Mouse (Mus musculus) adrenal gland, adult 8-10 months (tissue): Measurements from ENCODE around the gene Amz2. TPM values are rescaled to one million over a fixed set of nuclear protein-coding genes. Genes with fewer than 3 reads are reported as not detected.
"Not testable (repeated sequence)": the region's sequence is repeated elsewhere in the genome, so short reads cannot be mapped to it uniquely, and the experiment has no call there.

Source experiments
- DNase-seq: peaks from one replicate; pipeline ENCODE4 v3.0.0; 2022
- total RNA-seq, 4 experiments: library from RNA; stranded (reverse); gene quantifications; 2 replicates each; pipeline ENCODE4 v1.2.4; 2022

Gene Amz2
- total RNA-seq, 4 experiments from 2014 or later = 42.2 to 58.0 (median 49.0) TPM

DNA sequence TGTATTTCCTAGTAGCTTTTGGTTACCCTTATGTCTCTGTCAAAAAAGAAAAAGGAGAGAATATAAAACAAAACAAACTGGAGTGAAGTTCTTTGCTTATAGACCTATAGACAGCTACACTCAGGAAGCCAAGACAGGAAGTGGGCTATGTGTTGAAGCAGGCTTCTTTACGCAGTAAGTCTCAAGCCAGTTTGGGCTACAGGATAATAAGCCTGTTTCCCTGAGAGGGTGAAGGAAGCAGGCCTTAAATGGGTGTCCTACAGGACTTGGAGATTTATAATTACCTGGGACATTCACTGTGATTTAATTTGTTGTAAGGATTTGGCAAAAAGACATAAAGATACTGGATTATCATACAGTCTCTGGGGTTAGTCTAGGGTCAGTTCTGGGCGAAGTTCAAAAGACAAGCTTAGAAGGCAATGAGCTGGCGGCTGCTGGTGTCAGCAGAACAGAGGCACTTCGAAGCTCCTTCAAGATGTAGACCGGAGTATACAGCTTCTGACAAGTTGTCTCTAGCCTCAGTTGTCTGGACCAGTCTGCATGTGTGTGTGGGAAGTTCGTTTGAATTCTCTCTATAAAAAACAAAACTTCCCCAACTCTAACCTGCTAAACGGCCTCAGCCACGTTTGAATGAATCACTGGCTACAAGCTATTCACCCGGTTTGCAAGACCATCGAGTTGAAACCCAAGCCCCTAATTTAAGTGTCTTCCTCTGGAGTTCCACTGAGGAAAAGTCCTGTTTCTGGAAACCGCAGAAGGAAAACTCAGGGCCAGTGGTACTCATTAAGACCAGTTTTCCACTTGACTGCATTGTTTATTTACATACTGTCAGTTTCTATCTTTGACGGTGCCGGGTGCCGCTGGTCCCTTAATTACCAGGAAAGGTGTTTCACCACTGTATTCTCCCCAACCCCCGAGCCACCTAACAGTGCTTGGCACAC lies 45.4 kb downstream of the Amz2 start:
- no peak for DNase-seq

DNA sequence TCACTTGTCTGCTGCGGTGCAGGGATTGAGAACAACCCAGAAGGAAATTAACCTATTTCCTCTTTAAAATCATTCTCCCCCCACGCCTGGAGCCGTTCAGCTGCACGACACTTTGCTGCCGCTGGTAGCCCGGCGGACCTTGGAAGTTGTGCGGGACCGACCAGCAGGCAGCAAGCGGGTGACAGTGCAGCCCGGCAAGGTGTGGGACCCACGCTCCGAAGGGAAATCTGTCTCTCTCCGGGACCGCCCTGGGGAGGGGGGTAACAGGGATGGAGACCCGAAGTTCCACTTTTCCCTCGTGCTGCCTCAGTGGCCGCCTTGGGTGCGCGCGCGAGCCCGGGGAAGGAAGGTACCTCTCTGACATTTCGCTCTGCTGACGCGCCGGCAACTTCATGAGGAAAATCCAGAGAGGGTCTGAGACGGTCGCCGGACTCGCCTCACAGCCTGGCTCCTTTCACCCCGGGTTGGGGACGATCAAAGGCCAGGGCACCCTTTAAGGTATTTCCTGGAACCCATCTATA lies 46.5 kb downstream of the Amz2 start:
- no peak for DNase-seq

DNA sequence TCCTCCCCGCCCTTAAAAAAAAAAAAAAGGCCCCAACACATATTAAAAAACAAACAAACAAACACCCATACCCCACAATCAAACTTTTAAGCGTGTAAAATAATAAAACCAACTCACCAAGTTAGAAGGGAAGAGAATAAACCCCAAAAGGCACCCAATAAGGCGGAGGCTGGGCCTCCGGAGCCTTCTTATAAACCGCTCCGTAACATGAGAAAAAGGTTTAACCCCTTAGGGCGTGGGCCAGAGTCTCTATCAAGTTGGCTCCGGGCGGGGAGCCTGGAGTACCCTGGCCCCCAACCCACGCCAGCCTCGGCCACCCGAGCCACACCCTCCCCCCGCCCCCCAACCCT lies 47.0 kb downstream of the Amz2 start:
- DNase-seq = no peak

DNA sequence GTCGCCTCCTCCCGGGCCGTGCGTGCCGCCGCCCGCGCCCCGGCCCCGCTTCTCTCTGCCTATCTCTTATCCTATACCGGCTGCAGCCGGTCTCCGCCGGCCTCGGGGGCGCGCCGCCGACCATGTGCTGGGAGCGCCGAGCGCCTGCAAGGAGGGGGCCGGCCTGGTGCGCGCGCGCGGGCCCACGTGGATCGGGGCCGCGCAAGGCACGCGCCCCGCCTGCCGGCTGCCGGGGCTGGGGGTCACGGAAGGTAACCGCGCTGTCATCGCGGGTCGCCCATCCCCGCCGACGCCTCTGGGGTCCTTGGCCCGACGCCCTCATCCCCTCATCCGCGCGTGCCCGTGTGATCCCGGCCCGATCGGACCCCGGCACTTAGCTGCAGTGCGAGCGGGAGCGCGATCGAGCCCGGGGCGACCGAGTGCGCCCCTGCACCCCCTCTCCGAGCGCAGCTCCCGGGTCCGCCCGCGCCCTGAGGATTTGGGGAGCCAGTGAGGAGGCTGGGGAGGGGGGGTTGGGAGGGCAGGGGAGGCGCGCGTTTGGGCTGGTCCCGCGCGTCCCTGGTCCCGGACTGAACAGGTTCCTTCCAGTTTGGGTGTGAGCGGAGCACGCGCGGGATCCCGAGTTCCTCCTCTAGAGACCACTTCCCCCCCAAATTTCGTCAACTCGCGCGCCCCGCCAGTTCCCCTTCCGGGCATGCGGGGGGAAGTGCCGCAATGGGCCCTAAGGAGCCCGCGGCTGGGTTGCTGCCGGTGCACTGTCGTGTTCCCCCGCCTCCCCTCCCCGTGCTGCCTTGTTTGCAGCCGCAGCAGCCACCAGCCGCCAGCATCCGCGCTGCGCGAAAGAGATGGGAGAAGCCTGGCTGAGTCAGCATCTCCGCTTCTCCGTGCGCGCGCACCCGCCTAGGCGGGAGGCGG lies 47.7 kb downstream of the Amz2 start, which contains the start of the genes Arsg and Slc16a6:
TSS of gene Arsg (plus strand) at position 204 of the 915 bp plus-strand sequence.
TSS of gene Slc16a6 (minus strand) at position 428 of the 915 bp plus-strand sequence.
- DNase-seq = peak; percentile 51

DNA sequence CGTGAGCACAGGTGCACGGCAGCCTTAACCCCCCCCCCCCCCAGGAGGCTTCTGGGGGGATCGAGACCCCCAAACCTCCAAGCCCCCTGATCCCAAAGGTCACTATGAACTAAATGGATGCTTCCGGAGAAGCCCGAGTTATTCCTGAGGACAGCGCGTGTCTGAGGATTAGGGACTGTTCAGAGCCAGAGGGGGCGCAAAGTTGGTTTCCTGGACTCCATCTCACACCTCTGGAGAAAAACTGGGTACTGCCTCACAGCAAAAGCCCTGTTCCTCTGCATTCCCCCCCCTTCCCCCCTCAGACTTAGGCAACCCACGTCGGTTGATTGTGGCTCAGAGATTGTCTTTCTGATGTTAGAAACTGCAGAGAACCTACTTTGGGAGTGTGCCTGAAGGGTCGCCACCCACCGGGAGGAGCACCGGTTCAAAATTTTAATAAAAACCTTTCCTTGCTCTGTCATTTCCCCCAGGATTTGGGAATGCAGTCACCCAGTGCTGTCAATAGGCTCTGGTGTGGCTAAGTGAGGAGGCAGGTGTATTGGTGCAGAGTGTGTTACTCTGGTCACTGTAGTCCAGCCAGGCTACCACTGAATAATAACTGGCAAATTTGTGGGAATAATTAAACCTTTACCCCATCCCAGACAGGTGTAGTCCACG lies 48.5 kb downstream of the Amz2 start:
- DNase-seq = no peak

DNA sequence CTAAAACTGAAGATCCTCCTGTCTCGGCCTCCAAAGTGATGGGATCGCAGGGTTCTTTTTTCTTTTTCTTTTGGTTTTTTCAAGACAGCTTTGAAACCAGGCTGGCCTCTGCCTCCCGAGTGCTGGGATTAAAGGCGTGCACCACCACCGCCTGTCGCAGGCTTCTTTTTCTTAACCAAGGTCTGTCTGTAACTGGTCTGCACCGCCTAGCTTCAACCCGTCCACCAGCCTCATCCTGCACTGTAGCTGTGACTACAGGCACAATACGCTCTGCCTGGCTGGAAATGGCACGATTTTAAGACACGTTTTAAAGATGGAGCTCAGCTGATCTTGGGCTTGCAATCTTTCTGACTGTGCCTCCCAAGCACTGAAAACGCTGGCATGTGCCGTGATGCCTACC lies 49.1 kb downstream of the Amz2 start:
- no peak for DNase-seq

DNA sequence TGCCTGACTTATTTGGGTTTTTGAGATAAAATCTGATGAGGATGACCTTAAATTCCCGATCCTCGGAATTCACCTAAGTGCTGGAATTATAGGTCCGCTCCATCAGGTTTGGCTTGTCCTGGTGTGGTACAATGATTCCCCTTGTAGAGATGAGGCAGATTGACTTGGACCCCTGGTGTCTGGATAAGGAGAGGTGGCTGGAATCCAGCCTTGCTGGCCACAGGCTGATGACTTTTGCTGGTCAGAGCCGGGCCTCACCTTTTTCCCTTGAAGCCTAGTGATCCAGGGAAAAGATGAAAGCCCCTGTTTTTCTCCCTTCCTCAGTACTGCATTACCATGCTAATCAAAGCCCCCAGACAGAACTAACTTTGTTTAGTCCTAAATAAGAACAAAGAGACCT lies 50.0 kb downstream of the Amz2 start:
- DNase-seq = no peak

DNA sequence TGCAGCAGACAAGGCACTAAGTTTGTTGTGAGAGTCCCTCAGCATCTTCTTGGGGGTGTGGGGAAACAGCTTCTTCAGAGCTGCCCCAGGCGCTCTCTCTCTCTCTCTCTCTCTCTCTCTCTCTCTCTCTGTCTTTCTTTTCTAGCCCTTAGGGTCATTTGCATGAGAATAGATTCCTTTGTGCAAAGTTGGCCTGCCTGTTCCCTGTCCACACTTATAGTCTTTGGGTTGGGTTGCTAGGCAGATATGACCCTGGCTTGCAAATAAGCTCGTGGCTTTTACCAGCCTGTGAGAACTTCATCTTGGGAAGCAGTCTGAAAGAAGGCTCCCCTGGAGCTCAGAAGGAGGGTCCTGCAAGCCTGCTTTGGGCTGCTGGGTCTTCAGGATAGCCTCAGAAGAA lies 50.5 kb downstream of the Amz2 start:
- no peak for DNase-seq

DNA sequence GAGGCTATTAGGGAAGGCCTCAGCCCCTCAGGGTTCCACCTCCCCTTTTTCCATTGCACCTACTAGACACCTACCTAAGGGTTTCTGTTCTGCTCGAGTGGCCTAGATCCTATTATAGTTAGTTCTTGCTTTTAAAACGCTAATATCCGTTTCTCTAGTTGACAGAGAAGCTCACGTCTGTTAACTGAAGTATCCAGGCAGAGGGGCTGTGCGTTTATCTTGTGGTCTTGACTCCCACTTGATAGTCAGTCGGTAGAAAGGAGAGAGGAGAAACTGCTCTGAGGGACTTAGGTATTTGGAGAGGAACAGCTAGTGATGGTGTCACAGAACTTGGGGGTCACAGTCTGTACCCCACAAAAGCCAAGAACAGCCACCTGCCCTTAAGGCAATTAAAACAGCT lies 50.9 kb downstream of the Amz2 start:
- DNase-seq = no peak

DNA sequence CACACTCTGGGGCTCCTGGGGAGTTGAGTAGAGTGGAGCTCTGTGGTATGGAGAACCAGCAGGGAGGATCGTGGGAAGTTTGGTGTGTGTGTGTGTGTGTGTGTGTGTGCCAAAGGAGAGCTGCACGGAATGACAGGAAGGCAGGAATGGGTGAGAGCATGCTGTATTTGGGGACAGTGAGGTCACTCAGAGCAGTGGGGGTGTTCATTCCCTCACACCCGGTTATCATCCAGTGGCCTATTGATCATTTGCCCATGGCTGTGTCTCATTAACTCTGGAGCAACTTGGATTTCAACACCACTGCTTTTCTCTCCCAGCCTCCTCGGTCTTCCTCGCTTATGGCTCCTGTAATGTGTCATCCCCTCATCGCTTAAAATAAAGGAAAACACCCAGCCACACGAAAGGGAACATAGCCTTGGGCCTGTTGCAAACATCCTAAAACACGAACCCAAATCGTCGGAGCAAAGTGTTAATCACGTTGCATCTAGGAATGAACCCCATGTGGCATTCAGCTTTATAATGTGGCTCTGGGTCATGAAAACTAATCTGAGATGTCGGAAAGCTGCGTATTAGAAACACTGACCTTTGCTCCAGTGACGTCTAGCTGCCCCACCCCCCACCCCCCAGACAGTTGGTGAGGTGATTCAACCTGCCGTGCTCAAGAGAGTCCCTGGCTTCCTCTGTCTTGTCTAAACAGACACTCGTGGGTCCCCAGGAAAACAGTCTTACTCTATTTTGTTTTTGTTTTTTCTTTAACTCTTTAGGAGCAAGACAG lies 52.0 kb downstream of the Amz2 start:
- DNase-seq = no peak

DNA sequence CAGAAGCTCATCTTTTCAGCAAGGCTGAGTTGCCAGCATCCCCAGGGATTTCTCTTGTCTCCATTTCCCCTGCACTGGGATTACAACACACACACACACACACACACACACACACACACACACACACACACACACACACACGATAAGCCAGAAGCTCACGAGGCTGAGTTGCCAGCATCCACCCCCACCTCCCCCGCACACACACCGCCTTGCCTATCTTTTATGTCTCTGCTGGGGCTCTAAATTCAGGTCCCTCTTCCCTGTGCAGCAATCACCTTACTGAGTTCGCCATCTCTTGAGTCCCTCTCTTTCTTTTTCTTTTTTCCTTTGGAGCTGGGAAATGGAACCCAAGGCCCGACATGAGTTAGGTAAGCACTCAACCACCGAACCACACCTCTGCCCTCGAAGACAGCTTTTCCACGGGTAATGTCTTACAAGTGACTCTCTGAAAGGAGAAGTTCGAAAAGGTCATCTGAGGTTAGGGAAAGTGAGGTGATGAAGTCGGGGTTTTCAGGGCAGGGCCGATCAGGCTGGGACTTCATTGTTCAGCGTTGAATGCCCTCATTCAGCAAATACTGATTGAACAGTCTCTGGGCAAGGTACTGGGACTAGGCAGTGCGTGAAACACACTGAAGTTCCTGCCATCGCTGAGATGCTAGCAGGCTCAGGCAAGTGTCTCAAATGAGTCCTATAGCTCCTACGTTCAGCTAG lies 54.0 kb downstream of the Amz2 start:
- DNase-seq = no peak

DNA sequence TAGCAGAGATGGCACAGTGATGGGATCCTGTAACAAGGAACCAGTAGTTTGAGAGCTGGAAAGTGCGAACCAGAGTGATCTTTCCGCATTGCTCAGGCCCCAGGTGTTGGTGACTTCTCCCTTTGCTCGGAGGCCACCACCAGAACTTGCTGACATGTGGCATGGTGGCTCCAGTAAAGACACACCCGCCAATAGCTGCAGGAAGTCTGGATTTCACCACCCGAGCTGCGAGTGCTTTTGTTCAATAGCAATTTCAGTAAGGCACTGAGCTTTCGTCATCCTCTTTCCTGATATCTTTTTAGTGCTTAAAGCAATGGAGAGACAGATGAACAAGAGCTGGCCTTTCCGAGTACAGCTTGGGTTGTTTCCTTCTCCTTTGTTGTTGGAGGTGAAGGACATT lies 54.7 kb downstream of the Amz2 start:
- DNase-seq = no peak

DNA sequence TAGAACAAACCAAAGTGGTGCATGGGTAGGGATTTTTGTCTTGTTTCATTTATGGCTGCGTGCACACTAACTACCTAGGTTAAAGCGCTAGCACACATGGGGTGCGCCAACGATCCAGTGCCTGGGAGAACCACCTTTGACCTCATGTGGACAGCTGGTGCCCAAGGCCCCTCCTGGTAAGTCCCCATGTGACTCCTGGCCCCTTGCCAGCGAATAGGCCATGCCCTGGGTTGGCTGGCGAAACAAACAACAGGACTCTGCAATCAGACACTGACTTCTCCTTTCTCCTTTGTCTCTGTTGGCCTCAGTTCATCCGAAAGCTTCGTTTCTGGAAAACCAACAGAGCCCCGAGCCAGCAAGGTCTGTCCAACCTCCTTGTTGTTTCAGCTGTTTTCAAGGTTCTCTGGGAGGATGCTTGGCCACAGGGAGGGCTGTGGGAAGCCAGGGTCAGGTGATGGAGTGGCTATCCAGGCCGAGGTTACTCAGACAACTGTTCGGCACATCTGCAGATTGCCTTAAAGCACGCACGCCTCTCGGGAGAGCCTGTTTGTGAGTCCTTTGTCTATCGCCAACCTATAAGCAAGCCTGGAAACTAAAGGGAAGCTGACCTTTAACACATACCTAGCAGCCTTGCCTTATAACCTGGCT lies 59.8 kb downstream of the Amz2 start:
- DNase-seq = no peak

DNA sequence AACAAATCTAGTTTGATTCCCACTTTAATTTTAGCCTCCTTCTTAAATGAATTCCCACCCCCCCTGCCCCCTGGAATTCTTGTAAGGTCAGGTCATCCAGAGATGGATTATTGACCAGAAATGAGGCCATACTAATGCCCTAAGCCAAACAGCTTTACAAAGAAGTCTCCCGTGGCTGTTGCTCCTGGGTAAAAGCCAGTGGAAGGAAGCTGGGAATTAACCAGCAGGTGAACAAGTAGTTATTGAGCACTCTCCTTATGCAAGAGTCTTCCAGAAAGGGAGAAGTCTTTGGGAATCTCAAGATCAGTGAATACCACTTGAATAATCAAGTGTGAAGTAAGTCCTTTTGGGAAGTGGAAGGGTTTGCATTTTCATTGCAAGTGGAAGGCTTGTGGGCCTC lies 61.4 kb downstream of the Amz2 start:
- no peak for DNase-seq

DNA sequence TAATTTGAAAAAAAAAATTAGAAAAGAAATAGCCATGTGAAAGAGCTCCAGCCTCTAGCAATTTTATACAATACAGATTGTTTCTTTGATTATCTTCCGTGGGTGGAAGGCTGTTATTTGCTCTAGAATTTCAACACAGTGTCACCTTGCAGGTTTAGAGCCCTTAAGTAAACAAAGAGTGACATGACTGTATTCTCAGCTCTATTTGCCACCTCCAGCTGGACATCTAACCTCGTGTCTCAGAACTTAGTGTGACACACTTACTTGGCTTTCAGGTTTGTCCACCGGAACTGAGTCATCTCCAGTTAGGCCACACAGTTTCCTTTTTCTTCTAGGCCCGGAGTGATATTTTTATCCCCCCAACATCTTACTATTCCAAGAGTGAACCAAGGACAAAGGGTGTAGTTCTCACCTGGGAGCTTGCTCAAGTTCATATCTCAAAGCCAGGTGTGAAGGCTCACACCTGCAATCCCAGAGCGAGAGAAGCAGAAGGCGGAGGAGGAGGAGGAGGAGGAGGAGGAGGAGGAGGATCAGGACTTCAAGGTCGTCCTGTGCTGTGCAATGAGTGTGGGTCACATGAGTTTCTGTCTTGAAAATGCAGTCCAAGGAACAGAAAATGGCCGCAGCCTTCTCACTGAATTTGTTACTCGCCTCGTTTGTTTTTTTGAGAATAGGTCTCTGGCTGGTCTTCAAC lies 62.4 kb downstream of the Amz2 start:
- no peak for DNase-seq

DNA sequence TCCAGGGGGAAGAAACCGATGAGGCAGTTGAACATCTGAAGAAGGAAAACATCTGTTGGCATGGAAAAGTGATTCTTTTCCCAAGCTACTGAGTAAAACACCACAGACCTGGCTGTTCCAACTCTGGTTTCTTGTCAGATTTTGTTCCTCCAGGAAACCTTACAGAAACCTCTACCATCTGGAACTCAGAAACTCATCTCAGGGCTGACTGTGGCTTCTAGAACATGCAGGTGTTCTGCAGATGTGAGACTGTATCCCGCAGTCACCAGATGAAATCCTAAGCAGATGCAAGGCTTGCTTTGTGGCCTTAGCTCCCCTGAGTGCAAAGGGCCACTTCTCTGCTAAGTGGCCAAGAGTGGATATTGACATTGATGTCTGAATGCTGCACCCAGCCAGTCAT lies 64.0 kb downstream of the Amz2 start:
- DNase-seq = no peak

DNA sequence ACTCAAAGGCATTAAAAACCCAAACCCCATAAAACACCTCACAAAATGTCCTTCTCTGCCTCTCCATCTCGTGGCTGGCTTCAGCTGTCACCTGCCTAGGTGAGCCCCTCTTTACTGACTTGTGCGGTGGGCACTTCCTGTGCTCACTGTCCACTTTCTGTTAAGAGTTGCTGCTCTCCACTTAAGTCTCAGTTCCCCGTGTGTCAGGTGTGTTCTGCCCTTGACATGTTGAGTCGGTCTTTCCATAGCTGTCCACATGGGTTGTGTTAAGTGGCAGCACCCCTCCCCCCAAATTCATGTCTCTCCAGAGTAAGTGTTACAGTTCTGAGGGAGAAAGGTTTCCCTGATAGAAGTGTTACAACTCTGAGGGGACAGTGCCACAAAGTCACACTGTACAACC lies 66.1 kb downstream of the Amz2 start:
- DNase-seq = no peak

DNA sequence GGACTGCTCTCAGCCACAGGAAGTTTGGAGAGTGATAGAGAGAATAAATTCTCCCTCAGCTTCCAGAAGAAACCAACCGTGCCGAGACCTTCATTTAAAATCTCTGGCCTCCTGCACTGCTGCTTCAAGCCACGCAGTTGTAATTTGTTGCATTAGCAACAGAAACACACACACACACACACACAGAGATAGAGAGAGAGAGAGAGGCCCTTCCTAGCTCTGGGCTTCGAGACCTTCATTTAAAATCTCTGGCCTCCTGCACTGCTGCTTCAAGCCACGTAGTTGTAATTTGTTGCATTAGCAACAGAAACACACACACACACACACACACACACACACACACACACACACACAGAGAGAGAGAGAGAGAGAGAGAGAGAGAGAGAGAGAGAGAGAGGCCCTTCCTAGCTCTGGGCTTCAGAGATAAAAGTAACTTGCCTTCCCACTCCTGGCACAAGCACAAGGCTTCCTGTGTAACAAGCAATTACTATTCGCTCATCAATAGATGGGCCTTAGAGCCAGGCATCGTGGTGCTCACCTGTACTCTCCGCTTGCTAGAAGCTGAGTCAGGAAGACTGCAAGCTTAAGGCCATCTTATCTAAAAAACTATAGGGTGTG lies 67.2 kb downstream of the Amz2 start:
- not testable (repeated sequence) for DNase-seq
